Mouse (Mus musculus) olfactory bulb, adult 2 months (tissue): ENCODE results near the gene Cdc14b. TPM values are rescaled to one million over a fixed set of nuclear protein-coding genes. Genes with fewer than 3 reads are reported as not detected.

Source experiments
- H3K27ac ChIP-seq: fragments of 200-500 bp; 2 replicates; pipeline ENCODE4 v1.5.1; 2012; ENCODE audit warnings: low read depth, low read length; ENCODE audit not compliant: insufficient read depth
- H3K4me1 ChIP-seq: fragments of 200-500 bp; 2 replicates; pipeline ENCODE4 v1.6.1; 2012; ENCODE audit warnings: low read length; ENCODE audit not compliant: control insufficient read depth, insufficient read depth
- H3K4me3 ChIP-seq: fragments of 200-500 bp; 2 replicates; pipeline ENCODE4 v1.5.1; 2012; ENCODE audit warnings: mild to moderate bottlenecking, low read depth, low read length, moderate library complexity; ENCODE audit not compliant: insufficient read depth
- CTCF ChIP-seq: fragments of 200-500 bp; IDR thresholded peaks from 2 replicates; pipeline ENCODE4 v1.5.1; 2012; ENCODE audit warnings: low read depth, mild to moderate bottlenecking, low read length, moderate library complexity; ENCODE audit not compliant: insufficient read depth
- POLR2A ChIP-seq: fragments of 200-500 bp; IDR thresholded peaks from 2 replicates; pipeline ENCODE4 v1.6.1; 2012; ENCODE audit warnings: mild to moderate bottlenecking, low read depth, low read length, moderate library complexity; ENCODE audit not compliant: insufficient read depth
- WGBS: fragments of 180-500 bp; shearing (Covaris S2); methylation state at CpG from one replicate; pipeline ENCODE4 v1.1.7; 2018; 5-methylcytosine and 5-hydroxymethylcytosine counted together
- polyA plus RNA-seq: library from polyadenylated mRNA; stranded (reverse); fragments of >200 nt; gene quantifications from 2 replicates; pipeline ENCODE4 v1.2.4, GENCODE M21; 2012; ENCODE audit warnings: low replicate concordance; ENCODE audit not compliant: missing spikeins, insufficient read depth, insufficient read length

Gene Cdc14b
- not detected in 2 replicates for polyA plus RNA-seq

DNA sequence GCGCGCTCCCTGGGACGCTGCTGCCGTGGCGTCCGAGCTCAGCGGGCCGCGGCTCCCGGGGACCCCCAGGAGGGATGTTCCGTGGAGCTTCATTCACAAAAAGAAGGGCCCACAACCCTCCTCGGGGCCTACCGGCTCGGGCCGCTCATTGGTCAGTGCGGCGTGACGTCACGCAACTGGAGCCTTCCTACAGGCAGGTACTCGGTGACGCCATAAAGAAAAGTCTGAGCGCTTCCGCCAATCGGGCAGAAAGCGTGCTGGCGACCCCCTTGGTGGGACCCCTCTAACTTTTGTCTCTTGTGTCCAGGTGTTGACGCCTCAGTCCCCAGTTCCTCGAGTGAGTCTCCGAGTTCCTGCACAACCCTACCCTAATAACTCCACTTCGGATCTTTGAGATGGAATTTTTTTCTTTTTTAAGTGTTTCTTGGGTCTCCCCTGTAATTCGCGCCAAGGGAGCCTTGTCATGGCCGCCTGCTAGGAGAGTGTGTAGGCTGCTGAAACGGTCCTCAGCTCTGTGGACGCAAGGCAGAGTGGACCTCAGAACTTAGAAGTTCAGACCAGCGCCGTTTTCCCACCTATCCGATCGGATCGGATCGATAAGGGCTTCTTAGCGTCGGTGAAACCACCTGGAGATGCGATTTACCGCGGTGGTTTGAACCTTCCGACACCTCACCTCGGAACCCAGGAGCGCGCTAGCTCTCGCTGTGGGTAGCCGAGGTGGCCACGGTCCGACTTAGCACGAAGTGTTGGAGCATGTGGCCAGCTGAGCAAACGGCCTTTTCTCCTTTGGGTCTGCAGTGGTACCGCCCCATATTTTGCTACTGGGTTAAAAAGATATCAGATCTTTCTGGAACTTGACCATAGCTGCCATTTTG, at the start of gene Cdc14b:
Cdc14b (minus strand) TSS at position 412 of the 875 bp plus-strand sequence.
- TF ChIP-seq CTCF (no peak), POLR2A (0 out of 2 replicates have a peak, but pooled peaks have one; percentile 11)
- 6% methylated on average over 57 of the region's 57 CpGs for WGBS

DNA sequence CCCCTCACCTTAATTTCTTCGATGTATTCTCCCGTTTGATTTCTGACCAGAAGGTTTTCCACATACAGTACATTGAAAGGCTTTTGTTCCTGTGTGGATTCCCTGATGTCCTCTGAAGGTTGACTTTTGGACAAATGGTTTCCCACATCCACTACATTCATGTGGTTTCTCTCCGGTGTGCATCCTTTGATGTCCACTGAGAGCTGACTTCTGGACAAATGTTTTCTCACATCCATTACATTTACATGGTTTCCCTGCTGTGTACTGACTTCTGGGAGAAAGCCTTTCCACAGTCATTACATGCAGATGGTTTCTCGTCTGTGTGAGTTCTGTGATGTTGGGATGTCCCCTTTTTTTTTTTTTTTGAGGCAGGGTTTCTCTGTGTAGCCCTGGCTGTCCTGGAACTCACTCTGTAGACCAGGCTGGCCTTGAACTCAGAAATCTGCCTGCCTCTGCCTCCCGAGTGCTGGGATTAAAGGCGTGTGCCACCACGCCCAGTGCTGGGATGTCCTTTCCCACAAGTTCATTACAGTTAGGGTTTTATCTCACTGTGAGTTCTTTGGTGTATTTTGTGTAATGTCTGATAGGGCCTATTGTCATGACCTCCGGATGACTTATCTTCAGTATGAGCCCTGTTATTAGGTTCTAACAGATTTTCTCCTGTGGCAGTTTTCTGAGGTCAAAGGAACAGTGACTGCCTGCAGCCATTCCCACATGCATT, 47.6 kb upstream of the Cdc14b start:
- Histone ChIP-seq H3K4me1 (no peaks in the 10 kb centered on the region), H3K4me3 (no peak overlapping the region), H3K27ac (no peak overlapping the region)
- TF ChIP-seq CTCF (no peak), POLR2A (no peak)
- 86% methylated on average over 8 of the region's 8 CpGs for WGBS

More for the DNA sequence above, at the start of gene Cdc14b:
- Histone ChIP-seq H3K27ac (no peak within 1 kb of the TSS), H3K4me3 (peak within 1 kb of the TSS; percentile 60), H3K4me1 (peaks cover 16% of the 10 kb centered on the region)

DNA sequence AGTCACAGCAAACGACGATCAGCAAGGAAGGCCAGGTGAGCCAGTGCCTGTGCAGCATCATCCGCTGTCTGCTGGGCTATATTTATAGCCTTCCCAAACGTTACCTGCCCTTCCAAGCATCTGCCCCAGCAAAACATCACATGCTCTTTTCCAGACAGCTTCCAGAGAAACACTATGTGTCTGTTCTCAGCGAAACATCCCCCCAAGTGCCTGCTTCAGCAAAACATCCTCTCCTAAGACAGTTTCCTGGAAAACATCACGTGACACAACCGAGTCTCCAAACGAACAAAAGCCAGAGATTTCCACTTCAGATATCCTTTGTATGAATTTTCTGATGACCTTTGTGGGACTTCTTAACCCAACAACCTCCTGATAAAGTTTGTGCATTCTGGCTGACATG, 45.2 kb upstream of the Cdc14b start:
- Histone ChIP-seq H3K4me3 (no peak overlapping the region), H3K27ac (no peak overlapping the region), H3K4me1 (no peaks in the 10 kb centered on the region)
- WGBS, result 84% methylated on average over 8 of the region's 8 CpGs
- no peak for TF ChIP-seq POLR2A
- no peak for TF ChIP-seq CTCF

DNA sequence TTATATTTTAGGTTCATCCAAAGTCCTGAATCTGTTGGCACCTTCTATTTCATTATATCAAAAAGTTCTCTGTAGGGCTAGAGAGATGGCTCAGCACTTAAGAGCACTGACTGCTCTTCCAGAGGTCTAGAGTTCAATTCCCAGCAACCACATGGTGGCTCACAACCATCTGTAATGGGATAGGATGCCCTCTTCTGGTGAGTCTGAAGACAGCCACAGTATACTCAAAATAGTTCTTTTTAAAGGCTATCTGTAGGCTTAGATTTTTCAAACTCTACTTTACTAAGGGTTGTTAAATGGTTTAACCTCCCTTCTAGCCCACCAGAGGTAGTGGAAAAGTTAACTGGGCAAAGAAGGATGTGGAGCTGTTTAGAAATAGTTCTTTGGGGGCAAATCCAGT, 44.7 kb upstream of the Cdc14b start:
- no peak overlapping the region for H3K27ac ChIP-seq
- H3K4me1 ChIP-seq, result no peaks in the 10 kb centered on the region
- no peak overlapping the region for H3K4me3 ChIP-seq
- TF ChIP-seq POLR2A (no peak), CTCF (no peak)

DNA sequence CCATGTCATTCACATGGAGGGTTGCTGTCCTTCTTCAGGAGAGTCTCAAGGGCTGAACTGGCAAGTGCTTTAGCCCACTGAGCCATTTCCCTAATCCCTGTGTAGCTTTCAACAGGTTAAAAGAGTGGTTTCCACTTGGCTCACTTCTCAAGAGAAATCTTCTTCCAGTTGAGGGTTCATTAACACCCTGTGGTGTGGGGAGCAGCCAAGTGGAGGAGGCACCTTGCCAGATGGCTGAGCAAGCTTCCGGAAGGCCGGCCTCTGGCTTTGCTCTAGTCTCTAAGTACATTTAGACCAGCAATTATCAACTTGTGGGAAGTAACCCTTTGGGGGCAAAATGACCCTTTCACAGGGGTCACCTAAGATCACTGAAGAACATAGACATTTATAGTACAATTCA, 43.3 kb upstream of the Cdc14b start:
- TF ChIP-seq POLR2A, result no peak
- TF ChIP-seq CTCF, result no peak
- WGBS, result 38% methylated on average over 2 of the region's 2 CpGs
- H3K27ac ChIP-seq, result no peak overlapping the region
- H3K4me3 ChIP-seq, result no peak overlapping the region
- H3K4me1 ChIP-seq, result no peaks in the 10 kb centered on the region

DNA sequence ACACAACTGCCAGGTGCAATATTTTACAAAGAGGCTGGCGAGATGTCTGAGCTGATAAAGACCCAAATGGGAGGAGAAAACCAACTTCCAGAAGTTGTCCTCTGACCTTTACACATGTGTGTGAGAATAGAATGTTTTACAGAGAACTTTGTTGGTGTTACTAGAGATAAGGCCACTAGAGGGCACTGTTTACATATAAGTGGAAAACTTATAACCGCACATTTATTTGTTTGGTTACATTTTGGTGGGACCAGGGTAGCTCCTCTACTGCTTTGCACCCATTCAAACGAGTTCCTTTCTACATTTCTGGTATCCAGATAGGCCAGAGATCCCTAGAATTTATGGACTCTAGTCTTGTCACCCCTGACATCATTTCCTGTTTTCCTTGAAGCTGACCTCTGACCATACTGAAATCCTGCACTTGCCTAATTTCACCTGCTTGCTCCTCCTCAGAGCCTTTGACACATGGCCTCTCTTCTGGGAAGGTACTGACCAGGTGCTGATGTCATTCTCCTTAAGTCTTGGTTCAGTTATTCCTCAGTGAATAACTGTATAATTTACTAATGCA, 40.5 kb upstream of the Cdc14b start:
- no peak overlapping the region for H3K27ac ChIP-seq
- TF ChIP-seq POLR2A (no peak), CTCF (no peak)
- under 1% methylated on average over 3 of the region's 3 CpGs for WGBS
- 0 out of 2 replicates have a peak, but pooled peaks cover under 1% of the 10 kb centered on the region for H3K4me1 ChIP-seq
- H3K4me3 ChIP-seq, result no peak overlapping the region

DNA sequence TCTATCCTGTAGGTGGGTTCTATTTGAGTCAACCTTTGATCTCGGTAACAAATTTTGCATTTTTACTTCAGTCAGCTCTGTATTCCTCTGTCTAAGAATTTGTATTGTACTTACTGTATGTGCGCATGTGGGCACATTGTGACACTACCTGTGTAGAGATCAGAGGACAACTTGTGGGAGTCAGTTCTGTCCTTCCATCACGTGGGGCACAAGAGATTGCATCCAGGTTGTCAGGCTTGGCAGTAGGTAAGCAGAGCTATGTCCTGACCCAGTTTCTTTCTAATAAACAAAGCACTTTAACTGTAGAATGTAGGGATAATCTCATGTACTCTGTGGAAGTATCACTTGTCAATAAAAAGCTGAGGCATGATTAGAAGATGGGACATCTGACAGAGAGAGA, 39.0 kb upstream of the Cdc14b start:
- Histone ChIP-seq H3K4me1 (peaks cover 10% of the 10 kb centered on the region; the same call in 1 of the 2 replicates), H3K4me3 (no peak overlapping the region), H3K27ac (no peak overlapping the region)
- 68% methylated on average over 3 of the region's 3 CpGs for WGBS
- no peak for TF ChIP-seq CTCF
- TF ChIP-seq POLR2A, result no peak

DNA sequence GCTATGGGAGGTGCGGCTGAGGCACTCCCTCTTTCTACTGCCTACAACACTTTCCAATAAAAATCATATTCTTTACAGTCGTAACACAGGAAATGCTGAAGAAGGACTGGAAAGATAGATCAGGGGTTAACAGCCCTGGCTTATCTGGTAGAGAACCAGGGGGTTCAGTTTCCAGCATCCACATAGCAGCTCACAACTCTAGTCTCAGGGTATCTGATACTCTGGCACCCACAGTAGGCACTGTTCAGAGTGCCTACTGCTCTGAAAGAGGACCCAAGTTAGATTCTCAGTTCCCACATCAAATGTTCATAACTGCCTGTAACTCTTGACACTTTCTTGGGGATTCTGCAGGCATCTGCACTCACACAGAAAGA, 37.8 kb upstream of the Cdc14b start:
- H3K4me3 ChIP-seq, result peak overlapping the region; percentile 70; the same call in 1 of the 2 replicates
- WGBS, result 2% methylated on average over 2 of the region's 2 CpGs
- H3K27ac ChIP-seq, result 0 out of 2 replicates have a peak overlapping the region, but pooled peaks have one; percentile 25
- H3K4me1 ChIP-seq, result peaks cover 10% of the 10 kb centered on the region; the same call in 1 of the 2 replicates
- TF ChIP-seq CTCF, result no peak
- TF ChIP-seq POLR2A, result no peak
